Mouse (Mus musculus) liver, adult 2 months (tissue): ENCODE measurements at regions not wholly inside any gene's neighbourhood (a gene's known extent, or its start where the extent isn't known, plus 50 kb on each side); places are given as distances from the start of the nearest gene placed in this dataset.

Experiments
- DNase-seq: peaks from one replicate; pipeline ENCODE4 v3.0.0-alpha.2; 2011; ENCODE audit warnings: low read depth, low spot score; ENCODE audit errors: extremely low read depth
- H3K27ac ChIP-seq: fragments of 200-500 bp; replicated peaks from 2 replicates; pipeline ENCODE4 v1.5.1; 2012; ENCODE audit warnings: low read depth, mild to moderate bottlenecking, control low read depth, inconsistent platforms, low read length; ENCODE audit not compliant: insufficient read depth
- H3K27me3 ChIP-seq: fragments of 200-500 bp; 2 replicates; pipeline ENCODE4 v1.6.1; 2012; ENCODE audit warnings: mild to moderate bottlenecking, moderate library complexity, low read length, inconsistent platforms; ENCODE audit not compliant: control insufficient read depth, insufficient read depth
- H3K36me3 ChIP-seq: fragments of 200-500 bp; 2 replicates; pipeline ENCODE4 v1.6.1; 2012; ENCODE audit warnings: low read length, inconsistent platforms; ENCODE audit not compliant: control insufficient read depth, insufficient read depth
- H3K4me1 ChIP-seq: fragments of 200-500 bp; 2 replicates; pipeline ENCODE4 v1.6.1; 2011; ENCODE audit warnings: low read length; ENCODE audit not compliant: control insufficient read depth, insufficient read depth
- H3K4me3 ChIP-seq: fragments of 200-500 bp; 2 replicates; pipeline ENCODE4 v1.5.1; 2011; ENCODE audit warnings: low read depth, mild to moderate bottlenecking, control low read depth, low read length, moderate library complexity; ENCODE audit not compliant: insufficient read depth
- H3K79me2 ChIP-seq: fragments of 200-500 bp; 2 replicates; pipeline ENCODE4 v1.6.1; 2012; ENCODE audit warnings: inconsistent platforms, mild to moderate bottlenecking, low read length, moderate library complexity; ENCODE audit not compliant: control insufficient read depth, insufficient read depth
- H3K9ac ChIP-seq: fragments of 200-500 bp; 2 replicates; pipeline ENCODE4 v1.6.1; 2012; ENCODE audit warnings: low read depth, mild to moderate bottlenecking, control low read depth, inconsistent platforms, low read length
- CTCF ChIP-seq: fragments of 200-500 bp; IDR thresholded peaks from 2 replicates; pipeline ENCODE4 v1.5.1; 2011; ENCODE audit warnings: low read depth, low read length, control low read depth
- POLR2A ChIP-seq: fragments of 200-500 bp; IDR thresholded peaks from 2 replicates; pipeline ENCODE4 v1.6.1; 2011; ENCODE audit warnings: low read length, control low read depth; ENCODE audit not compliant: insufficient read depth; ENCODE audit errors: extremely low read depth
- WGBS: fragments of 180-500 bp; shearing (Covaris S2); methylation state at CpG from one replicate; pipeline ENCODE4 v1.1.7; 2018; 5-methylcytosine and 5-hydroxymethylcytosine counted together

DNA sequence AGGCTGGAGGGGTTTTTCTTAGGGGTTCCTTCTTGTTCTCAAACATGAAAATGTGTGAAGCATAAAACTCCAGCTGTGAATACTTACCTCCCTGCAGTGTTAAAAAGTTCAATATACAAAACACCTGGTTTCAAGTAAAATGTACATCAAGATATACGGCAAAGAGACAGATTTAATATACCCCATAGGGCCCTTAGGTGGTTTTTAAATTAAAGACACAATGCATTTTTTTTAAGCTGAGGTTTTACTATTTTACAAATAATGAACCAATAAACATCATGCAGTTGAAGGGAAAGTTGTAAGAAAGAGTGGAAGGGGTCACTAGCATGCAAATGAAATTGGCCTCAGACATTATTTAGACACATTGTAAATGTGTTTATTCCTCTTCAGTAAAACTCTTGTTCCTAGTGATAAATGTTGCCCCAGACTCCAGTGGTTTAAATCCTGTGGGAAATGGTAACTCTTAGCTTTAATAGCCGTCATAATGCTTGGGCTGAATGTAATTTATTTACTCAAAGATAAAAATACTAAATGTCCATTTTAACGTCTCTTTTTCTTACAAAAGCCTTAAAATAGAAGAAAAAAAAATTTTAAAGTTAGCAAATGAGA lies 1337.9 kb downstream of the Efnb2 start:
- Histone ChIP-seq H3K9ac (no peak overlapping the region), H3K4me3 (no peak overlapping the region), H3K36me3 (no peaks in the 10 kb centered on the region), H3K4me1 (no peaks in the 10 kb centered on the region), H3K27ac (no peak overlapping the region), H3K79me2 (no peaks in the 10 kb centered on the region), H3K27me3 (no peaks in the 10 kb centered on the region)
- WGBS: 79% methylated on average over 3 of the region's 3 CpGs
- DNase-seq: no peak
- TF ChIP-seq CTCF (no peak), POLR2A (no peak)

GRCm38 (mm10) chr8:7322376-7323066 lies 1338.5 kb downstream of the Efnb2 start:
- DNase-seq: no peak
- no peaks in the 10 kb centered on the region for H3K4me1 ChIP-seq
- WGBS: 53% methylated on average over 12 of the region's 12 CpGs
- no peaks in the 10 kb centered on the region for H3K79me2 ChIP-seq
- H3K9ac ChIP-seq: no peak overlapping the region
- H3K4me3 ChIP-seq: no peak overlapping the region
- no peak overlapping the region for H3K27ac ChIP-seq
- no peaks in the 10 kb centered on the region for H3K36me3 ChIP-seq
- no peak for TF ChIP-seq POLR2A
- no peak for TF ChIP-seq CTCF
- H3K27me3 ChIP-seq: no peaks in the 10 kb centered on the region

DNA sequence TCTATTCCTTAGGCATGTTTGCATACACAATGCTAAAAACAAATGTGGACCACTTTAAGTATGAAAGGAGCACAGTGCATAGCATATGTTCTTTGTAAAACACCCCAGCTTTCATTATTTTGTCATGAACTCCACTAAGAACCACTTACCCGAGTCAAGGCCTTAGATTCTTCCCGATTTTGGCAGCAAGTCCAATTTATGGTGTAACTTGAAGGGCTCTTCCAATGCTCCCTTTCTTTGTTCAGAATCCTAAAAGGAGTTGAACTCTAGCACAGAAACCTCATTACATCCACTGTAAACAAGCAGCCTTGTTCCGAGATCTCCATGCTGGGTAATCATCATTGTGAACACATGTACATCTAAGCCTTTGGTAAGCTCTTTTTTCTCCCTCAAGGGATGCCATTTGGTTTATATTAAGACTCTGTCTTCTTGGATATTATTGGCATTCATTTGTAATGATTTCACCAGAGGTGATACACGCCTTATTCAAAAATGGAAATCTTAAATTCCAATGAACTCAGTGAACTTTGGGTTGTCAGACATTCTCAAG lies 1344.2 kb downstream of the Efnb2 start:
- H3K27me3 ChIP-seq: no peaks in the 10 kb centered on the region
- H3K79me2 ChIP-seq: no peaks in the 10 kb centered on the region
- no peak overlapping the region for H3K27ac ChIP-seq
- H3K9ac ChIP-seq: no peak overlapping the region
- no peak overlapping the region for H3K4me3 ChIP-seq
- H3K36me3 ChIP-seq: no peaks in the 10 kb centered on the region
- H3K4me1 ChIP-seq: no peaks in the 10 kb centered on the region
- DNase-seq: no peak
- no peak for TF ChIP-seq POLR2A
- no peak for TF ChIP-seq CTCF
- WGBS: 81% methylated on average over 4 of the region's 4 CpGs

DNA sequence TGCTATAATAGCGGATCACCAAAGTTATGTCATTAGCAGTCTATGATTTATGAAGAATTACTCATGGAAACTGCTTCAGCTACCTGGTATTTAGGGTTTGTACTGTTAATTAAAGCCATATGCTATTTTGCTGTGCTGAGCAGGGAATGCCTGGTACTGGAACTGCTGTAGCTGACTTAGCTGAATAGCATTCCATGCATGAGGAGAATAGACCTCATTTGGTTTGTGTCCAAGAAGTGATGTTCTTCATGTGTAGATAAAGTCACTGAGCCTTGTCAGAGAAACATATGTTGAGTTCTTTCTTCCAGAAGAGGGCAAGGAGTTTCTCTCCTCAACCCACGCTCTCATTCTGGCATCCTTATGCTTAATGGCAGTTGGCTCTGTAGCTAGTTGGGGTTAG lies 1351.8 kb downstream of the Efnb2 start:
- no peak for DNase-seq
- 93% methylated on average over 2 of the region's 2 CpGs for WGBS
- no peak overlapping the region for H3K9ac ChIP-seq
- no peak overlapping the region for H3K4me3 ChIP-seq
- no peaks in the 10 kb centered on the region for H3K79me2 ChIP-seq
- no peak overlapping the region for H3K27ac ChIP-seq
- H3K4me1 ChIP-seq: no peaks in the 10 kb centered on the region
- TF ChIP-seq CTCF: no peak
- TF ChIP-seq POLR2A: no peak
- H3K36me3 ChIP-seq: no peaks in the 10 kb centered on the region
- no peaks in the 10 kb centered on the region for H3K27me3 ChIP-seq

DNA sequence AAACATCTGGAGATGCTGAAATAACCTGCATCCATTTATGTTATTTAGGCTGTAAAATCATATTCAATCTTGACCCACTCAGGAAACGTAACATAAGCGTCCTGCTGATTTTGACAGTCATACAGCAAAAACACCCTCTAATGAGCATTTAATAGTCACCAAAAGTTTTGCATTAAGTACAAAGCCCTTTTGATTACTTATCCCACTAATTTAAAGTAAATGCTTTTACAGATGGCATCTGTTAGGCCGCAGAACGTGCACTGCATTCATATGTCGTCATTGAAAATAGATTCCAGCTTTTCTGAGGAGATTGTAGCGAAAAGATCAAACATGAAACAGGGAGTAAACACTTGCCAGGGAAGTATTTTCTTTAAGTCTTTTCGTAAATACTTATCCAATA lies 1371.7 kb downstream of the Efnb2 start:
- WGBS: 77% methylated on average over 7 of the region's 7 CpGs

GRCm38 (mm10) chr8:7286581-7286980 lies 1374.5 kb downstream of the Efnb2 start:
- no peak for TF ChIP-seq CTCF
- no peak for TF ChIP-seq POLR2A
- WGBS: 89% methylated on average over 1 of the region's 1 CpGs

More for the DNA sequence above, 1371.7 kb downstream of the Efnb2 start:
- Histone ChIP-seq H3K79me2 (no peaks in the 10 kb centered on the region), H3K36me3 (no peaks in the 10 kb centered on the region), H3K9ac (no peak overlapping the region), H3K4me1 (no peaks in the 10 kb centered on the region), H3K27ac (no peak overlapping the region), H3K27me3 (0 out of 2 replicates have a peak, but pooled peaks cover 2% of the 10 kb centered on the region), H3K4me3 (no peak overlapping the region)
- no peak for DNase-seq
- TF ChIP-seq CTCF (no peak), POLR2A (no peak)

More at GRCm38 (mm10) chr8:7286581-7286980, 1374.5 kb downstream of the Efnb2 start:
- Histone ChIP-seq H3K9ac (no peak overlapping the region), H3K36me3 (no peaks in the 10 kb centered on the region), H3K79me2 (no peaks in the 10 kb centered on the region), H3K27ac (no peak overlapping the region), H3K4me3 (no peak overlapping the region), H3K4me1 (no peaks in the 10 kb centered on the region), H3K27me3 (0 out of 2 replicates have a peak, but pooled peaks cover 2% of the 10 kb centered on the region)
- DNase-seq: no peak
